In genomic region chr4:150426098-150426879, GRCm38 (mm10) we compare ENCODE assay signal across 11 mouse cellular contexts.
DNase-seq lines count a peak whose midpoint lies in the region; ATAC-seq lines count a peak whose summit lies in the region.
"Had no signal": no experiment of that assay in that cellular context is flagged by ENCODE, and none has a peak within 500 bp of the region (broad histone marks: within the 10 kb centered on the region; RNA-seq: fewer than 3 reads in every experiment).

No protein-coding gene starts in this region.

- H3K36me3 ChIP-seq in liver, embryonic 15.5 days (replicated peaks), result no peaks in the 10 kb centered on the region
- H3K36me3 ChIP-seq in embryonic facial prominence, embryonic 10.5 days (replicated peaks), result peaks cover 59% of the 10 kb centered on the region
- no peaks in the 10 kb centered on the region for H3K36me3 ChIP-seq in hindbrain, embryonic 11.5 days (ENCODE audit: control insufficient read depth, insufficient read depth, low read length)
- no peaks in the 10 kb centered on the region for H3K36me3 ChIP-seq in midbrain, embryonic 14.5 days (ENCODE audit: control insufficient read depth, insufficient read depth, low read length)

- no peaks in the 10 kb centered on the region for H3K9me3 ChIP-seq in liver, embryonic 15.5 days (replicated peaks)
- no peaks in the 10 kb centered on the region for H3K9me3 ChIP-seq in embryonic facial prominence, embryonic 10.5 days
- H3K9me3 ChIP-seq in hindbrain, embryonic 11.5 days (ENCODE audit: control insufficient read depth, low read length), result no peaks in the 10 kb centered on the region
- no peaks in the 10 kb centered on the region for H3K9me3 ChIP-seq in midbrain, embryonic 14.5 days (ENCODE audit: control insufficient read depth, low read length)

- 0 out of 2 replicates have a peak overlapping the region, but pooled peaks have one; percentile 33 for H3K27ac ChIP-seq in liver, embryonic 15.5 days (replicated peaks)
- H3K27ac ChIP-seq in embryonic facial prominence, embryonic 10.5 days (replicated peaks), result peak overlapping the region; percentile 65
- H3K27ac ChIP-seq in hindbrain, embryonic 11.5 days (ENCODE audit: low read depth, low read length), result peak overlapping the region; percentile 86
- H3K27ac ChIP-seq in midbrain, embryonic 14.5 days (replicated peaks; ENCODE audit: low read depth, low read length), result peak overlapping the region; percentile 88
- H3K27ac ChIP-seq: liver, embryonic 14.5 days had no signal

- no peak overlapping the region for H3K4me3 ChIP-seq in liver, embryonic 15.5 days (replicated peaks)
- H3K4me3 ChIP-seq in embryonic facial prominence, embryonic 10.5 days, result no peak overlapping the region
- H3K4me3 ChIP-seq in hindbrain, embryonic 11.5 days (ENCODE audit: low read depth, low read length), result no peak overlapping the region
- H3K4me3 ChIP-seq in midbrain, embryonic 14.5 days (replicated peaks; ENCODE audit: low read depth, low read length), result no peak overlapping the region

- ATAC-seq in liver, embryonic 15.5 days (ENCODE audit: insufficient read depth), result 0 out of 2 replicates have a peak, but pooled peaks have one; percentile 35
- peak; percentile 57; the same call in 1 of the 2 replicates for ATAC-seq in hindbrain, embryonic 11.5 days (ENCODE audit: low FRiP score)
- ATAC-seq in midbrain, embryonic 14.5 days (ENCODE audit: low FRiP score, low TSS enrichment), result peak; percentile 60; the same call in 1 of the 2 replicates

- H3K4me2 ChIP-seq in liver, embryonic 15.5 days, result no peak overlapping the region
- H3K4me2 ChIP-seq in hindbrain, embryonic 11.5 days (replicated peaks; ENCODE audit: low read depth, low read length), result 0 out of 2 replicates have a peak overlapping the region, but pooled peaks have one; percentile 6
- H3K4me2 ChIP-seq in midbrain, embryonic 14.5 days (ENCODE audit: low read length), result peak overlapping the region; percentile 27

- 62% methylated on average over 8 of the region's 8 CpGs for WGBS in liver, embryonic 15.5 days (ENCODE audit: insufficient replicate concordance)
- 59% methylated on average over 8 of the region's 8 CpGs for WGBS in embryonic facial prominence, embryonic 10.5 days
- WGBS in hindbrain, embryonic 11.5 days, result 44% methylated on average over 8 of the region's 8 CpGs
- 19% methylated on average over 8 of the region's 8 CpGs for WGBS in midbrain, embryonic 14.5 days

- no peak overlapping the region for H3K9ac ChIP-seq in liver, embryonic 15.5 days
- H3K9ac ChIP-seq in hindbrain, embryonic 11.5 days (ENCODE audit: low read depth, low read length), result 0 out of 2 replicates have a peak overlapping the region, but pooled peaks have one; percentile 15
- H3K9ac ChIP-seq in midbrain, embryonic 14.5 days (replicated peaks; ENCODE audit: low read length), result no peak overlapping the region; the same call in 1 of the 2 replicates
- H3K9ac ChIP-seq: liver, embryonic 14.5 days had no signal

- H3K4me1 ChIP-seq in liver, embryonic 15.5 days (replicated peaks), result peaks cover 33% of the 10 kb centered on the region
- peaks cover 36% of the 10 kb centered on the region for H3K4me1 ChIP-seq in embryonic facial prominence, embryonic 10.5 days
- peaks cover 3% of the 10 kb centered on the region for H3K4me1 ChIP-seq in hindbrain, embryonic 11.5 days (replicated peaks; ENCODE audit: control insufficient read depth, insufficient read depth, low read length)
- peaks cover 35% of the 10 kb centered on the region for H3K4me1 ChIP-seq in midbrain, embryonic 14.5 days (ENCODE audit: control insufficient read depth, insufficient read depth, low read length)

- no peaks in the 10 kb centered on the region for H3K27me3 ChIP-seq in liver, embryonic 15.5 days
- H3K27me3 ChIP-seq in embryonic facial prominence, embryonic 10.5 days (replicated peaks; ENCODE audit: low read depth, poor library complexity, severe bottlenecking), result no peaks in the 10 kb centered on the region
- H3K27me3 ChIP-seq in hindbrain, embryonic 11.5 days (ENCODE audit: control insufficient read depth, insufficient read depth, low read length), result no peaks in the 10 kb centered on the region
- H3K27me3 ChIP-seq in midbrain, embryonic 14.5 days (ENCODE audit: control insufficient read depth, insufficient read depth, low read length), result no peaks in the 10 kb centered on the region

- DNase-seq in liver, result no peak
- DNase-seq in embryonic facial prominence, embryonic 10.5 days (ENCODE audit: low spot score), result no peak
- no peak for DNase-seq in hindbrain, embryonic 11.5 days (ENCODE audit: low spot score)
- DNase-seq in midbrain, embryonic 14.5 days, result no peak
- DNase-seq in testis, postnatal 14 days (ENCODE audit: low spot score), result no peak
- DNase-seq in retina, embryonic 14.5 days (ENCODE audit: low spot score), result no peak
- no peak for DNase-seq in urinary bladder, postnatal 4 days (ENCODE audit: low spot score in 2 of 2)
- DNase-seq: gastrocnemius, postnatal 14 days; thymus, adult 18-20 months had no signal

Comparison
In these comparisons a context has a peak if more than half of its experiments do, and no peak if none do; other contexts are left out.
1. H3K27ac ChIP-seq: peak in every context shown above with its lines; median percentile 88 in midbrain, embryonic 14.5 days; 86 in hindbrain, embryonic 11.5 days; 65 in embryonic facial prominence, embryonic 10.5 days; 33 in liver, embryonic 15.5 days.